ENCODE assay signal across 12 mouse cellular contexts in genomic region chr6:36880643-36881263, GRCm38 (mm10).
A peak's percentile ranks its signal among the peaks of the same experiment; 100 is the strongest.
DNase-seq lines count a peak whose midpoint lies in the region; ATAC-seq and TF ChIP-seq lines count a peak whose summit lies in the region.
"Had no signal": no experiment of that assay in that cellular context is flagged by ENCODE, and none has a peak within 500 bp of the region (broad histone marks: within the 10 kb centered on the region; RNA-seq: fewer than 3 reads in every experiment).

No protein-coding gene starts in this region.

- no peaks in the 10 kb centered on the region for H3K27me3 ChIP-seq in heart, embryonic 13.5 days (replicated peaks)
- H3K27me3 ChIP-seq in heart, adult 2 months (ENCODE audit: control insufficient read depth, insufficient read depth, low read length), result no peaks in the 10 kb centered on the region
- H3K27me3 ChIP-seq: stomach, embryonic 15.5 days had no signal

- no peak overlapping the region for H3K4me2 ChIP-seq in heart, embryonic 13.5 days
- H3K4me2 ChIP-seq: stomach, embryonic 15.5 days had no signal

- no peak for TF ChIP-seq EP300 in heart, adult 2 months (IDR thresholded peaks at IDR 0.05; ENCODE audit: insufficient read depth, low read depth, low read length)

- ATAC-seq in heart, embryonic 13.5 days (ENCODE audit: extremely low read depth, insufficient number of reproducible peaks, low FRiP score, low TSS enrichment), result no peak

- no peaks in the 10 kb centered on the region for H3K9me3 ChIP-seq in heart, embryonic 13.5 days
- H3K9me3 ChIP-seq: stomach, embryonic 15.5 days had no signal

- no peak overlapping the region for H3K9ac ChIP-seq in heart, embryonic 13.5 days
- no peak overlapping the region for H3K9ac ChIP-seq in heart, adult 2 months (ENCODE audit: low read depth, low read length)
- H3K9ac ChIP-seq: stomach, embryonic 15.5 days had no signal

- 64% methylated on average over 7 of the region's 7 CpGs for WGBS in heart, embryonic 13.5 days
- WGBS in heart, adult 2 months, result 71% methylated on average over 7 of the region's 7 CpGs

- no peaks in the 10 kb centered on the region for H3K36me3 ChIP-seq in heart, embryonic 13.5 days
- H3K36me3 ChIP-seq in heart, adult 2 months (ENCODE audit: control insufficient read depth, insufficient read depth, low read length), result no peaks in the 10 kb centered on the region
- H3K36me3 ChIP-seq: stomach, embryonic 15.5 days had no signal

- TF ChIP-seq CTCF in heart, adult 2 months (IDR thresholded peaks at IDR 0.05), result no peak

- H3K79me2 ChIP-seq in heart, adult 2 months (replicated peaks; ENCODE audit: control insufficient read depth, insufficient read depth, low read length), result no peaks in the 10 kb centered on the region

- H3K4me3 ChIP-seq in heart, embryonic 13.5 days, result no peak overlapping the region
- no peak overlapping the region for H3K4me3 ChIP-seq in heart, adult 2 months
- H3K4me3 ChIP-seq: layer of hippocampus, adult 2 months; stomach, embryonic 15.5 days had no signal

- H3K4me1 ChIP-seq in heart, embryonic 13.5 days, result peaks cover 8% of the 10 kb centered on the region
- no peaks in the 10 kb centered on the region for H3K4me1 ChIP-seq in heart, adult 2 months (ENCODE audit: control insufficient read depth, insufficient read depth, low read length)
- H3K4me1 ChIP-seq: stomach, embryonic 15.5 days had no signal

- TF ChIP-seq POLR2A in heart, adult 2 months (IDR thresholded peaks at IDR 0.05; ENCODE audit: insufficient read depth, low read depth, low read length), result no peak

- H3K27ac ChIP-seq in heart, embryonic 13.5 days (replicated peaks), result 0 out of 2 replicates have a peak overlapping the region, but pooled peaks have one; percentile 7
- no peak overlapping the region for H3K27ac ChIP-seq in heart, adult 2 months
- H3K27ac ChIP-seq: layer of hippocampus, adult 2 months; stomach, embryonic 15.5 days had no signal

- DNase-seq in heart, adult 2 months, result no peak
- DNase-seq in forelimb bud, embryonic 11.5 days (ENCODE audit: low read depth, low spot score), result peak; percentile 62
- peak; percentile 67 for DNase-seq in mesoderm, embryonic 11.5 days (ENCODE audit: low read depth, low spot score)
- peak; percentile 4 for DNase-seq in skeletal muscle tissue, adult 2 months (ENCODE audit: low read depth, low spot score)
- DNase-seq in lung, postnatal 14 days, result no peak
- no peak for DNase-seq in adrenal gland, adult 8-10 months
- DNase-seq in heart, postnatal 4 days, result no peak
- DNase-seq: heart, postnatal 36 days; lung, adult 18-20 months had no signal

- intact Hi-C loops in heart, adult 2 months (cut with DNase I), result no loop called here

Comparison
In these comparisons a context has a peak if more than half of its experiments do, and no peak if none do; other contexts are left out.
1. DNase-seq: peak in forelimb bud, embryonic 11.5 days (single experiment), mesoderm, embryonic 11.5 days (single experiment) and skeletal muscle tissue, adult 2 months (single experiment); none in heart, adult 2 months (0 of 2), lung, postnatal 14 days (single experiment), adrenal gland, adult 8-10 months (single experiment) and heart, postnatal 4 days (single experiment).